Mouse (Mus musculus) hindbrain, embryonic 15.5 days (tissue): ENCODE data around the gene Ppp1r18. TPM values are rescaled to one million over a fixed set of nuclear protein-coding genes. Genes with fewer than 3 reads are reported as not detected.

Experiments used
- ATAC-seq: fragments of 200-750 bp; cut with Nextera tagmentation; 2 replicates; pipeline ENCODE4 v1.8.0; 2017; ENCODE audit warnings: low read depth, moderate number of reproducible peaks, moderate TSS enrichment; ENCODE audit not compliant: low FRiP score
- H3K27ac ChIP-seq: fragments of 300-500 bp; sonication (generic); replicated peaks from 2 replicates; pipeline ENCODE4 v1.5.1; 2015; ENCODE audit warnings: mild to moderate bottlenecking, inconsistent platforms
- H3K27me3 ChIP-seq: fragments of 300-500 bp; sonication (generic); 2 replicates; pipeline ENCODE4 v1.6.1; 2015; ENCODE audit warnings: control low read depth, inconsistent platforms
- H3K36me3 ChIP-seq: fragments of 300-500 bp; sonication (generic); 2 replicates; pipeline ENCODE4 v1.6.1; 2015; ENCODE audit warnings: control low read depth, inconsistent platforms
- H3K4me1 ChIP-seq: fragments of 300-500 bp; sonication (generic); replicated peaks from 2 replicates; pipeline ENCODE4 v1.6.1; 2015; ENCODE audit warnings: control low read depth, inconsistent platforms
- H3K4me2 ChIP-seq: fragments of 300-500 bp; sonication (generic); 2 replicates; pipeline ENCODE4 v1.6.1; 2015; ENCODE audit warnings: moderate library complexity, mild to moderate bottlenecking, inconsistent platforms
- H3K4me3 ChIP-seq: fragments of 300-500 bp; sonication (generic); 2 replicates; pipeline ENCODE4 v1.5.1; 2015; ENCODE audit warnings: mild to moderate bottlenecking, inconsistent platforms
- H3K9ac ChIP-seq: fragments of 300-500 bp; sonication (generic); 2 replicates; pipeline ENCODE4 v1.6.1; 2015; ENCODE audit warnings: inconsistent platforms
- H3K9me3 ChIP-seq: fragments of 300-500 bp; sonication (generic); 2 replicates; pipeline ENCODE4 v1.6.1; 2016; ENCODE audit warnings: control low read depth, inconsistent platforms
- WGBS: fragments of 180-500 bp; shearing (Covaris S2); methylation state at CpG from one replicate; pipeline ENCODE4 v1.1.7; 2015; 5-methylcytosine and 5-hydroxymethylcytosine counted together
- microRNA counts: library from miRNA; unstranded; fragments of <30 nt; microRNA quantifications from one replicate; lab custom pipeline; 2016
- microRNA-seq: library from miRNA; unstranded; fragments of <30 nt; microRNA quantifications from one replicate; pipeline ENCODE4, GENCODE M21; 2016
- polyA plus RNA-seq: library from polyadenylated mRNA; unstranded; fragments of >200 nt; fragmentation: Nextera tagmentation; extraction: Ambion mirVana; gene quantifications from 2 replicates; pipeline ENCODE4 v1.2.1, GENCODE M21; 2015

Ppp1r18 gene
- polyA plus RNA-seq, 1 experiment from 2014 or later: 24.7 TPM

GRCm38 (mm10) chr17:35919864-35920301 lies 54.5 kb downstream of the Ppp1r18 start:
- H3K9me3 ChIP-seq: no peaks in the 10 kb centered on the region
- no peaks in the 10 kb centered on the region for H3K27me3 ChIP-seq
- H3K27ac ChIP-seq: peak overlapping the region; percentile 98
- H3K4me1 ChIP-seq: peaks cover 44% of the 10 kb centered on the region
- 38% methylated on average over 6 of the region's 6 CpGs for WGBS
- ATAC-seq: no peak
- H3K36me3 ChIP-seq: peaks cover 15% of the 10 kb centered on the region
- H3K4me3 ChIP-seq: peak overlapping the region; percentile 55
- H3K9ac ChIP-seq: peak overlapping the region; percentile 55
- peak overlapping the region; percentile 78 for H3K4me2 ChIP-seq

- Histone ChIP-seq H3K36me3 (peaks cover 20% of the 10 kb centered on the region), H3K4me1 (peaks cover 39% of the 10 kb centered on the region)
- WGBS: 76% methylated on average over 1 of the region's 1 CpGs
Measured at GRCm38 (mm10) chr17:35920384-35920783, 55.0 kb downstream of the Ppp1r18 start.

GRCm38 (mm10) chr17:35920862-35921562 lies 55.6 kb downstream of the Ppp1r18 start:
- no peak for ATAC-seq
- H3K27ac ChIP-seq: peak overlapping the region; percentile 98
- peaks cover 25% of the 10 kb centered on the region for H3K36me3 ChIP-seq
- no peaks in the 10 kb centered on the region for H3K9me3 ChIP-seq
- 69% methylated on average over 5 of the region's 5 CpGs for WGBS
- no peak overlapping the region for H3K4me3 ChIP-seq
- H3K4me1 ChIP-seq: peaks cover 35% of the 10 kb centered on the region
- peak overlapping the region; percentile 78 for H3K4me2 ChIP-seq
- H3K9ac ChIP-seq: no peak overlapping the region
- no peaks in the 10 kb centered on the region for H3K27me3 ChIP-seq

More at GRCm38 (mm10) chr17:35920384-35920783, 55.0 kb downstream of the Ppp1r18 start:
- H3K4me2 ChIP-seq: peak overlapping the region; percentile 78
- no peaks in the 10 kb centered on the region for H3K27me3 ChIP-seq
- H3K27ac ChIP-seq: peak overlapping the region; percentile 98
- H3K4me3 ChIP-seq: peak overlapping the region; percentile 55
- no peaks in the 10 kb centered on the region for H3K9me3 ChIP-seq
- 0 out of 2 replicates have a peak overlapping the region, but pooled peaks have one; percentile 55 for H3K9ac ChIP-seq
- ATAC-seq: no peak

GRCm38 (mm10) chr17:35921710-35922109 lies 56.3 kb downstream of the Ppp1r18 start:
- no peak overlapping the region for H3K4me2 ChIP-seq
- H3K9ac ChIP-seq: no peak overlapping the region
- 81% methylated on average over 4 of the region's 4 CpGs for WGBS
- H3K4me1 ChIP-seq: peaks cover 35% of the 10 kb centered on the region
- H3K9me3 ChIP-seq: no peaks in the 10 kb centered on the region
- H3K4me3 ChIP-seq: no peak overlapping the region
- H3K27me3 ChIP-seq: no peaks in the 10 kb centered on the region
- no peak for ATAC-seq
- H3K36me3 ChIP-seq: peaks cover 32% of the 10 kb centered on the region
- H3K27ac ChIP-seq: peak overlapping the region; percentile 98

GRCm38 (mm10) chr17:35922566-35922965 lies 57.2 kb downstream of the Ppp1r18 start:
- Histone ChIP-seq H3K27me3 (no peaks in the 10 kb centered on the region), H3K4me1 (peaks cover 35% of the 10 kb centered on the region), H3K4me3 (no peak overlapping the region), H3K36me3 (peaks cover 38% of the 10 kb centered on the region), H3K9ac (no peak overlapping the region), H3K27ac (0 out of 2 replicates have a peak overlapping the region, but pooled peaks have one; percentile 15), H3K4me2 (no peak overlapping the region), H3K9me3 (no peaks in the 10 kb centered on the region)
- 88% methylated on average over 3 of the region's 3 CpGs for whole genome bisulfite sequencing
- ATAC-seq: no peak

- H3K4me2 ChIP-seq: no peak overlapping the region
- no peaks in the 10 kb centered on the region for H3K9me3 ChIP-seq
- no peak overlapping the region for H3K9ac ChIP-seq
- H3K4me3 ChIP-seq: no peak overlapping the region
- WGBS: 94% methylated on average over 4 of the region's 4 CpGs
- ATAC-seq: no peak
- H3K27ac ChIP-seq: no peak overlapping the region
- no peaks in the 10 kb centered on the region for H3K27me3 ChIP-seq
- peaks cover 45% of the 10 kb centered on the region for H3K36me3 ChIP-seq
- peaks cover 35% of the 10 kb centered on the region for H3K4me1 ChIP-seq
Measured at GRCm38 (mm10) chr17:35923281-35923680, 57.9 kb downstream of the Ppp1r18 start.

MicroRNAs encoded within 50 kb of the gene (microRNA counts, 519-probe panel; counts per million panel counts)
- microRNA mmu-miR-1894-3p (lab: Ali Mortazavi, UCI) (not detected), microRNA mmu-miR-1894-5p (lab: Ali Mortazavi, UCI) (not detected)

Small RNAs within 50 kb of the gene (microRNA-seq; reads per million reads assigned to microRNA genes)
- not detected for gene Gm28033
- gene Mir1894: not detected

Other genes starting within 250 kb of the Ppp1r18 start
- gene Gm9573, start 239.0 kb upstream of the Ppp1r18 start, polyA plus RNA-seq: not detected in 2 replicates
- 0.17 TPM in 1 of 2 replicates, not detected in the other for gene Mucl3, start 221.9 kb upstream of the Ppp1r18 start, polyA plus RNA-seq
- gene Vars2, start 198.0 kb upstream of the Ppp1r18 start, polyA plus RNA-seq: 15.9 and 17.8 TPM in 2 replicates
- gene Gtf2h4, start 191.9 kb upstream of the Ppp1r18 start, polyA plus RNA-seq: 23.7 and 24.8 TPM in 2 replicates
- gene Ddr1, start 161.0 kb upstream of the Ppp1r18 start, polyA plus RNA-seq: 106 and 110 TPM in 2 replicates
- gene Ier3, start 43.9 kb upstream of the Ppp1r18 start, polyA plus RNA-seq: 12.7 and 16.3 TPM in 2 replicates
- 111 and 116 TPM in 2 replicates for gene Flot1, start 42.4 kb upstream of the Ppp1r18 start, polyA plus RNA-seq
- 1,681 and 1,706 TPM in 2 replicates for gene Tubb5, start 27.3 kb upstream of the Ppp1r18 start, polyA plus RNA-seq
- 10.0 and 10.5 TPM in 2 replicates for gene Mdc1, start 24.1 kb upstream of the Ppp1r18 start, polyA plus RNA-seq
- 22.1 and 22.6 TPM in 2 replicates for gene Nrm, start 4.3 kb upstream of the Ppp1r18 start, polyA plus RNA-seq
- 30.8 and 32.4 TPM in 2 replicates for gene Dhx16, start 14.2 kb downstream of the Ppp1r18 start, polyA plus RNA-seq
- gene 2310061I04Rik, start 31.8 kb downstream of the Ppp1r18 start, polyA plus RNA-seq: 63.7 and 68.6 TPM in 2 replicates
- 343 and 422 TPM in 2 replicates for gene Atat1, start 44.5 kb downstream of the Ppp1r18 start, polyA plus RNA-seq
- gene Mrps18b, start 50.8 kb downstream of the Ppp1r18 start, polyA plus RNA-seq: 57.0 and 59.1 TPM in 2 replicates
- 41.1 and 43.0 TPM in 2 replicates for gene Ppp1r10, start 50.8 kb downstream of the Ppp1r18 start, polyA plus RNA-seq
- gene Abcf1, start 104.2 kb downstream of the Ppp1r18 start, polyA plus RNA-seq: 76.1 and 81.0 TPM in 2 replicates
- gene Gnl1, start 114.3 kb downstream of the Ppp1r18 start, polyA plus RNA-seq: 62.7 and 65.5 TPM in 2 replicates
- 89.0 and 92.9 TPM in 2 replicates for gene Prr3, start 114.6 kb downstream of the Ppp1r18 start, polyA plus RNA-seq
- 9.0 and 9.9 TPM in 2 replicates for gene H2-T24, start 155.0 kb downstream of the Ppp1r18 start, polyA plus RNA-seq
- gene H2-T23, start 167.3 kb downstream of the Ppp1r18 start, polyA plus RNA-seq: 4.8 and 6.6 TPM in 2 replicates
- gene H2-T22, start 177.2 kb downstream of the Ppp1r18 start, polyA plus RNA-seq: 7.4 and 7.9 TPM in 2 replicates
- not detected in 2 replicates for gene Gm6034, start 177.4 kb downstream of the Ppp1r18 start, polyA plus RNA-seq
- not detected in 2 replicates for gene Gm11127, start 192.8 kb downstream of the Ppp1r18 start, polyA plus RNA-seq